Mouse (Mus musculus) ES-E14 (cell line): ENCODE results near the gene Pwwp2b.

Experiments used
- HCFC1 ChIP-seq: IDR thresholded peaks from 2 replicates; pipeline ENCODE4 v1.6.1; 2012; ENCODE audit warnings: low read length, inconsistent platforms, borderline replicate concordance; ENCODE audit not compliant: insufficient read depth
- MAFK ChIP-seq: IDR thresholded peaks from 2 replicates; pipeline ENCODE4 v1.6.1; 2014; ENCODE audit warnings: mild to moderate bottlenecking, low read depth, low read length, inconsistent platforms; ENCODE audit not compliant: insufficient read depth

- no peak for TF ChIP-seq HCFC1
- no peak for TF ChIP-seq MAFK
Observed at GRCm38 (mm10) chr7:139219486-139219885, 28.8 kb upstream of the Pwwp2b start.
